In genomic region chr12:39742156-39743063, GRCm38 (mm10) we compare ENCODE assay signal across 12 mouse cellular contexts.
DNase-seq lines count a peak whose midpoint lies in the region; ATAC-seq and TF ChIP-seq lines count a peak whose summit lies in the region.
"Had no signal": no experiment of that assay in that cellular context is flagged by ENCODE, and none has a peak within 500 bp of the region (broad histone marks: within the 10 kb centered on the region; RNA-seq: fewer than 3 reads in every experiment).

No protein-coding gene starts in this region.

- peaks cover 2% of the 10 kb centered on the region for H3K4me1 ChIP-seq in ES-Bruce4 (ENCODE audit: control insufficient read depth, insufficient read depth, low read length)
- peaks cover 4% of the 10 kb centered on the region; the same call in 1 of the 2 replicates for H3K4me1 ChIP-seq in forebrain, embryonic 15.5 days
- H3K4me1 ChIP-seq in midbrain, embryonic 15.5 days, result 0 out of 2 replicates have a peak, but pooled peaks cover 3% of the 10 kb centered on the region

- H3K27me3 ChIP-seq in ES-Bruce4 (ENCODE audit: control insufficient read depth, insufficient read depth, low read length, poor library complexity, severe bottlenecking), result no peaks in the 10 kb centered on the region
- H3K27me3 ChIP-seq in forebrain, embryonic 15.5 days, result no peaks in the 10 kb centered on the region
- no peaks in the 10 kb centered on the region for H3K27me3 ChIP-seq in midbrain, embryonic 15.5 days (replicated peaks)

- peak overlapping the region; percentile 16 for H3K27ac ChIP-seq in ES-Bruce4 (ENCODE audit: insufficient read depth, low read length)
- 0 out of 2 replicates have a peak overlapping the region, but pooled peaks have one; percentile 5 for H3K27ac ChIP-seq in forebrain, embryonic 15.5 days (replicated peaks)
- no peak overlapping the region for H3K27ac ChIP-seq in midbrain, embryonic 15.5 days
- H3K27ac ChIP-seq: macrophage had no signal

- no peak overlapping the region for H3K4me2 ChIP-seq in forebrain, embryonic 15.5 days (replicated peaks)
- no peak overlapping the region for H3K4me2 ChIP-seq in midbrain, embryonic 15.5 days

- H3K9me3 ChIP-seq in ES-Bruce4 (replicated peaks; ENCODE audit: control insufficient read depth, insufficient read depth, low read length, poor library complexity, severe bottlenecking), result no peaks in the 10 kb centered on the region
- no peaks in the 10 kb centered on the region for H3K9me3 ChIP-seq in forebrain, embryonic 15.5 days
- H3K9me3 ChIP-seq in midbrain, embryonic 15.5 days, result no peaks in the 10 kb centered on the region

- H3K9ac ChIP-seq in ES-Bruce4 (ENCODE audit: low read depth, poor library complexity, severe bottlenecking), result no peak overlapping the region
- no peak overlapping the region for H3K9ac ChIP-seq in forebrain, embryonic 15.5 days (replicated peaks)
- H3K9ac ChIP-seq in midbrain, embryonic 15.5 days, result no peak overlapping the region

- no peak overlapping the region for H3K4me3 ChIP-seq in ES-Bruce4 (ENCODE audit: low read depth, low read length)
- H3K4me3 ChIP-seq in forebrain, embryonic 15.5 days, result no peak overlapping the region
- H3K4me3 ChIP-seq in midbrain, embryonic 15.5 days, result no peak overlapping the region
- H3K4me3 ChIP-seq: erythroblast, embryonic 14.5 days had no signal

- WGBS in forebrain, embryonic 15.5 days, result 40% methylated on average over 11 of the region's 11 CpGs
- WGBS in midbrain, embryonic 15.5 days, result 32% methylated on average over 11 of the region's 11 CpGs

- H3K36me3 ChIP-seq in ES-Bruce4 (ENCODE audit: control insufficient read depth, insufficient read depth, low read length, poor library complexity, severe bottlenecking), result no peaks in the 10 kb centered on the region
- H3K36me3 ChIP-seq in forebrain, embryonic 15.5 days, result no peaks in the 10 kb centered on the region
- H3K36me3 ChIP-seq in midbrain, embryonic 15.5 days (replicated peaks), result no peaks in the 10 kb centered on the region

- TF ChIP-seq CTCF in ES-Bruce4 (IDR thresholded peaks at IDR 0.05; ENCODE audit: low read depth, low read length), result no peak

- no peak for ATAC-seq in forebrain, embryonic 15.5 days (replicated peaks)
- ATAC-seq in midbrain, embryonic 15.5 days (replicated peaks), result peak; percentile 76
- no peak for ATAC-seq in erythroblast, adult 5-6 weeks (replicated peaks; ENCODE audit: low FRiP score, poor library complexity, severe bottlenecking)

- no peak for TF ChIP-seq POLR2A in ES-Bruce4 (IDR thresholded peaks at IDR 0.05; ENCODE audit: insufficient read depth, low read length)

- TF ChIP-seq EP300 in ES-Bruce4 (IDR thresholded peaks at IDR 0.05; ENCODE audit: insufficient read depth, low read depth, low read length), result peak; percentile 64

- DNase-seq in embryo, embryonic 10 days (ENCODE audit: low spot score), result peak; percentile 80
- no peak for DNase-seq in layer of hippocampus, adult 9-10 months (ENCODE audit: low spot score)
- DNase-seq in adrenal gland, postnatal 4 days (ENCODE audit: low spot score in 2 of 2), result no peak
- DNase-seq in left cerebral cortex, adult 8-10 months (ENCODE audit: low spot score in 2 of 2), result no peak
- DNase-seq: cerebellum, adult 9-10 months; layer of hippocampus, postnatal 36 days had no signal
